Mouse (Mus musculus) midbrain, embryonic 14.5 days (tissue): ENCODE results near the gene Chl1. TPM values are rescaled to one million over a fixed set of nuclear protein-coding genes. Genes with fewer than 3 reads are reported as not detected.

ENCODE experiments used
- ATAC-seq: fragments of 200-750 bp; cut with Nextera tagmentation; 2 replicates; pipeline ENCODE4 v1.8.0; 2017; ENCODE audit warnings: moderate number of reproducible peaks, moderate library complexity; ENCODE audit not compliant: low FRiP score, low TSS enrichment
- DNase-seq: peaks from one replicate; pipeline ENCODE4 v3.0.0-alpha.2; 2015
- H3K27ac ChIP-seq: fragments of 300-500 bp; sonication (generic); replicated peaks from 2 replicates; pipeline ENCODE4 v1.5.1; 2014; ENCODE audit warnings: mild to moderate bottlenecking, low read depth, low read length, moderate library complexity
- H3K27me3 ChIP-seq: fragments of 300-500 bp; sonication (generic); 2 replicates; pipeline ENCODE4 v1.6.1; 2014; ENCODE audit warnings: low read length, control low read depth, mixed read lengths; ENCODE audit not compliant: control insufficient read depth, insufficient read depth
- H3K36me3 ChIP-seq: fragments of 300-500 bp; sonication (generic); 2 replicates; pipeline ENCODE4 v1.6.1; 2014; ENCODE audit warnings: low read length, control low read depth; ENCODE audit not compliant: control insufficient read depth, insufficient read depth
- H3K4me1 ChIP-seq: fragments of 300-500 bp; sonication (generic); 2 replicates; pipeline ENCODE4 v1.6.1; 2014; ENCODE audit warnings: mild to moderate bottlenecking, antibody characterized with exemption, low read length, control low read depth; ENCODE audit not compliant: control insufficient read depth, insufficient read depth
- H3K4me2 ChIP-seq: fragments of 300-500 bp; sonication (generic); 2 replicates; pipeline ENCODE4 v1.6.1; 2014; ENCODE audit warnings: mild to moderate bottlenecking, low read length, moderate library complexity
- H3K4me3 ChIP-seq: fragments of 300-500 bp; sonication (generic); replicated peaks from 2 replicates; pipeline ENCODE4 v1.5.1; 2014; ENCODE audit warnings: low read depth, low read length
- H3K9ac ChIP-seq: fragments of 300-500 bp; sonication (generic); replicated peaks from 2 replicates; pipeline ENCODE4 v1.6.1; 2014; ENCODE audit warnings: mild to moderate bottlenecking, low read length, moderate library complexity
- H3K9me3 ChIP-seq: fragments of 300-500 bp; sonication (generic); 2 replicates; pipeline ENCODE4 v1.6.1; 2016; ENCODE audit warnings: low read length, control low read depth, mixed read lengths; ENCODE audit not compliant: control insufficient read depth
- WGBS: fragments of 180-500 bp; shearing (Covaris S2); extraction: QIAGEN DNeasy Blood & Tissue Kit; methylation state at CpG from one replicate; pipeline ENCODE4 v1.1.7; 2014; 5-methylcytosine and 5-hydroxymethylcytosine counted together
- polyA plus RNA-seq: library from polyadenylated mRNA; unstranded; fragments of >200 nt; fragmentation: Nextera tagmentation; extraction: Ambion mirVana; gene quantifications from 2 replicates; pipeline ENCODE4 v1.2.1, GENCODE M21; 2014

Chl1 gene
- polyA plus RNA-seq, 1 experiment from 2014 or later: 146 TPM

DNA sequence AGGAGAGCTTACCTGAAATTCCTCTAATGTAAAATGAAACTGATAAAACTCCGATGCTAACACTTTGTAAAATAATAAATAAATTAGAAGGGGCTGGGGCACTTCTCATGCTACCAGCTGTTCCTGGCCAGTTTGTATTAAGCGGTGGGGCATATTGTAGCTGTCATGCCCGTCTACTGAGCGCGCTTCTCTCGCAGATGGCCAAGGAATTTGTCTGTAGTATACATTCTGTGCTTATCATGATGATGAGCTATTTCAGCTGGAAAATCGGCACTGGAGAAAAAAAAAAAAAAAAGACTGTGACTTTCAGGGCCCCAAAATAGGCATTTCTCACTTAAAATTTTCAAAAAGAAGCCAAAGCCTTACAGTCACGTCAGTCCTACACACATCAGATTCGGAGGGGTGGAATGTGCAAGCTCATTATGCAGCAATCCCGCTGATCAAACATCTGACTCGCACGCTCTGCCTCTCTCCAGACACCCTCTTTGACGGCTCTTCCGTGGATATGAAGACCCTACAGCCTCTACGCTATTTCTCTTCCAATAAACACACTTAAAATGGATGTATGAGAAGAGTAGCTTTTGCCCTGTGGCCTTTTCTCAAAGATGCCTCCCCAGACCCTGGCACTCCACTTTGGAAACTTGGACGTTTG, 238.9 kb downstream of the Chl1 start:
- no peak overlapping the region for H3K9ac ChIP-seq
- 0 out of 2 replicates have a peak overlapping the region, but pooled peaks have one; percentile 21 for H3K27ac ChIP-seq
- DNase-seq (peak; percentile 58), ATAC-seq (peak; percentile 66; the same call in 1 of the 2 replicates)
- H3K4me1 ChIP-seq: peaks cover 10% of the 10 kb centered on the region; the same call in 1 of the 2 replicates
- peak overlapping the region; percentile 43 for H3K4me2 ChIP-seq
- WGBS: 13% methylated on average over 16 of the region's 16 CpGs
- no peaks in the 10 kb centered on the region for H3K27me3 ChIP-seq
- H3K4me3 ChIP-seq: no peak overlapping the region
- H3K36me3 ChIP-seq: no peaks in the 10 kb centered on the region
- H3K9me3 ChIP-seq: no peaks in the 10 kb centered on the region

DNA sequence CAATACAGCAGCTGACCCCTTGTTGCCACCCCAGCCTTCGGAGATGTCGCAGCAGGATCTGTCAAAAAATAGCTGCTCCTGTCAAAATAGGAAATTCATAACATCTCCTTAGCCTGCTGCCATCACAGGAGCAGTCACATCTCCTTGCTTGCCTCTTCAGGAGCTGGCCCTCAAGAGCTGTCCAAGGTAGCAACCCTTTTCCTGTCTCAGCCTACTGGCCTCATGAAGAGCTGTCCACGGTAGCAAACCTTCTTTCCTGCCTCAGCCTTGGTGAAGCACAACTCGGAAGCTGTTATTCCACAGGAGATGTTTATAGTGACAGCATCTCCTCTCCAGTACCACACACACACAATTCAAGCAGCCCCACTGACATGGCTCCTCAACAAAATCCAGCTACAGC, 243.5 kb downstream of the Chl1 start:
- ATAC-seq (no peak), DNase-seq (no peak)
- Histone ChIP-seq H3K9me3 (no peaks in the 10 kb centered on the region), H3K9ac (no peak overlapping the region), H3K4me2 (no peak overlapping the region), H3K27me3 (no peaks in the 10 kb centered on the region), H3K27ac (no peak overlapping the region), H3K36me3 (no peaks in the 10 kb centered on the region), H3K4me3 (no peak overlapping the region), H3K4me1 (peaks cover 10% of the 10 kb centered on the region; the same call in 1 of the 2 replicates)
- 75% methylated on average over 4 of the region's 4 CpGs for WGBS

DNA sequence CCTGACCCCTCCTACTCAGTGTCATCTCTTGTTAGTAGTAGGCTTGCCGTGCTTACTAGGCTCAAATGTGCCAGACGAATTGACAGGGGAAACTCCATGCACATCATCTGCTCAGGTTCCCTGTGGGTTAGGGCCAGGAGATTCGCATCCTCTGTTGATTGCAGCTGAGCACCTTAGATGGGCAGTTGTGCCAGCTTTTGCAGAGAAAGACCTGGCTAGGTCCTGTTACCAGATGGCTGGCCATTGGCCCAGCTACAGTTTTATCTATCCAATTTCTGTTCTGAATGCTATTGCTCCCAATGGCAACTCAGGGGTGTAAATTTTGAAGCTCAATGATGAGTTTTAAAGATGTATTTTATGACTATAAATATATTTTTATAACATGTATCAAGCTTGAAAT, 256.4 kb downstream of the Chl1 start:
- Histone ChIP-seq H3K4me3 (no peak overlapping the region), H3K4me2 (no peak overlapping the region), H3K27ac (no peak overlapping the region), H3K4me1 (no peaks in the 10 kb centered on the region), H3K27me3 (no peaks in the 10 kb centered on the region), H3K9me3 (no peaks in the 10 kb centered on the region), H3K36me3 (no peaks in the 10 kb centered on the region), H3K9ac (no peak overlapping the region)
- 81% methylated on average over 3 of the region's 3 CpGs for WGBS
- DNase-seq (no peak), ATAC-seq (no peak)

DNA sequence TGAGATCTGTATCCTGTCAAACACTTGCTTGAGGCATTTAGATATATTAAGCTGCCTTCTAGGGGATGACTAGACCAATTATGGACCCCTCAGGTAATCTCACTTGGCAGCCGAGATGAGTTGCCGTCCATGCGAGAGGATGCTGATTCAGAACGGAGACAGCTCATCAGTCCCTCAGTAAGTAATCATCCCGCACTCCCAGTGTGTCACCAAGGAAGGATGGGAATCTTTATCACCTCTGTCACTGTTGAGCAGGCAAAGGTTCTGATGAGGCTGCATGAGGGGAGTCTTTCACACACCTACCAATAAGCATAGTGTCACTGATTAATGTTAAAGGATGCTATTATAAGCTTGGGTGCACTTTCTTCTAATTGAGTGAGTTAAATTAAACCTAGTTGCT, 270.7 kb downstream of the Chl1 start:
- no peak for ATAC-seq
- peak; percentile 14 for DNase-seq
- Histone ChIP-seq H3K27ac (no peak overlapping the region), H3K9ac (no peak overlapping the region), H3K9me3 (no peaks in the 10 kb centered on the region), H3K36me3 (no peaks in the 10 kb centered on the region), H3K4me1 (no peaks in the 10 kb centered on the region), H3K4me3 (no peak overlapping the region), H3K27me3 (no peaks in the 10 kb centered on the region), H3K4me2 (no peak overlapping the region)
- WGBS: 58% methylated on average over 5 of the region's 5 CpGs

DNA sequence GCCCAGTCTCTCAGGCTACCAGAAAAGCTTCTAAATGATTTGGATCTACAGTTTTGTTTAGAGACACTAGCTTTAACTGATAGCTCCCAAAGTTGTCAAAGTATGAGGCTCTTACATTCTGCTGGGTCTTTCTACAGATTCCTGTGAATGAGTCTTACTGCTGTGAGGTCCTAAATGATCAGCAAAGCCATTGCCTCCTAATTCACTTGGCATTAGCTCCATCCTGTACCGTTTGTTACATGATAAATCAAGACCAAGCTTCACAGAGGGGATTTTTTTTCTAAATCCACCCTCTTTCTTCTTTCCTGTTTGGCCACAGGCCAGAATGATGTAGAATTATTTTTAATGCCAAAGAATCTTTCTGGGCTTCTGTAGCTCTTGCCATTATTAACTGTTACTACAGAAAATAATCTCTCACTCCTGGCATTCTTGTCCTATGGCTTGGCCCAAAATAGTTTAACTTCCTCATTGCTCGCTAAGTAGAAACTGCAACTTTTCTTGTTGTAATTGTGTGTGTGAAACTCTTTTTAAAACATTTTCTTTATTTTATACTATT, 280.8 kb downstream of the Chl1 start:
- ATAC-seq: no peak
- no peaks in the 10 kb centered on the region for H3K9me3 ChIP-seq
- no peak overlapping the region for H3K27ac ChIP-seq
- no peaks in the 10 kb centered on the region for H3K27me3 ChIP-seq
- no peaks in the 10 kb centered on the region for H3K36me3 ChIP-seq
- H3K9ac ChIP-seq: no peak overlapping the region
- 77% methylated on average over 2 of the region's 2 CpGs for whole genome bisulfite sequencing
- no peaks in the 10 kb centered on the region for H3K4me1 ChIP-seq
- no peak for DNase-seq
- no peak overlapping the region for H3K4me3 ChIP-seq
- no peak overlapping the region for H3K4me2 ChIP-seq

DNA sequence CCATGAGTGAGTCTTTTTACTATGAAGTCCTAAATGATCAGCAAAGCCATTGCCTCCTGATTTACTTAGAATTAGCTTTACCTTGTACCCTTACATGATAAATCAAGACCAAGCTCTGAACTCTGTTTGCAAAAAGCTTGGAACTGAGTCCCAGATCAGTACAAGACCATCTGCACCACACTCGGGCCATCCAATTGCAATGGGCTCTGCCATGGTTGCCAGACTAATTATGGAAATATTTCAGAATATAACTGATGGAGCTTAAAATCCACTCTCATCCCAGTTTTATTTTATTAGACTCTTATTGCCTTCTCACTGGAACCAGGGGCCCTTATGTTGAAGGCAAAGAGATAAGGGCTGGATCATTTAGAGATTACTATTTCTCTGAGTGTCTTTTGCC, 284.9 kb downstream of the Chl1 start:
- ATAC-seq (no peak), DNase-seq (peak; percentile 21)
- H3K9me3 ChIP-seq: no peaks in the 10 kb centered on the region
- H3K9ac ChIP-seq: no peak overlapping the region
- 26% methylated on average over 1 of the region's 1 CpGs for WGBS
- H3K4me1 ChIP-seq: no peaks in the 10 kb centered on the region
- no peak overlapping the region for H3K4me2 ChIP-seq
- 0 out of 2 replicates have a peak overlapping the region, but pooled peaks have one; percentile 26 for H3K27ac ChIP-seq
- H3K27me3 ChIP-seq: no peaks in the 10 kb centered on the region
- H3K4me3 ChIP-seq: no peak overlapping the region
- no peaks in the 10 kb centered on the region for H3K36me3 ChIP-seq
